Mouse (Mus musculus) forebrain, embryonic 14.5 days (tissue): Measurements from ENCODE around the gene Dlg5. TPM values are rescaled to one million over a fixed set of nuclear protein-coding genes. Genes with fewer than 3 reads are reported as not detected.

Experiments used
- ATAC-seq: fragments of 200-750 bp; cut with Nextera tagmentation; 2 replicates; pipeline ENCODE4 v1.8.0; 2017; ENCODE audit warnings: mild to moderate bottlenecking, moderate library complexity
- DNase-seq: peaks from one replicate; pipeline ENCODE4 v3.0.0-alpha.2; 2015; ENCODE audit warnings: low spot score
- H3K27ac ChIP-seq: fragments of 300-500 bp; sonication (generic); 2 replicates; pipeline ENCODE4 v1.5.1; 2014; ENCODE audit warnings: low read depth, mild to moderate bottlenecking, control low read depth, low read length, moderate library complexity
- H3K27me3 ChIP-seq: fragments of 300-500 bp; sonication (generic); replicated peaks from 2 replicates; pipeline ENCODE4 v1.6.1; 2014; ENCODE audit warnings: low read length, control low read depth, mixed read lengths; ENCODE audit not compliant: control insufficient read depth, insufficient read depth
- H3K36me3 ChIP-seq: fragments of 300-500 bp; sonication (generic); 2 replicates; pipeline ENCODE4 v1.6.1; 2014; ENCODE audit warnings: low read length, control low read depth; ENCODE audit not compliant: control insufficient read depth, insufficient read depth
- H3K4me1 ChIP-seq: fragments of 300-500 bp; sonication (generic); 2 replicates; pipeline ENCODE4 v1.6.1; 2014; ENCODE audit warnings: antibody characterized with exemption, low read length, control low read depth; ENCODE audit not compliant: control insufficient read depth, insufficient read depth
- H3K4me2 ChIP-seq: fragments of 300-500 bp; sonication (generic); 2 replicates; pipeline ENCODE4 v1.6.1; 2014; ENCODE audit warnings: mild to moderate bottlenecking, control low read depth, low read length
- H3K4me3 ChIP-seq: fragments of 300-500 bp; sonication (generic); 2 replicates; pipeline ENCODE4 v1.5.1; 2014; ENCODE audit warnings: low read depth, low read length, control low read depth
- H3K9ac ChIP-seq: fragments of 300-500 bp; sonication (generic); 2 replicates; pipeline ENCODE4 v1.6.1; 2014; ENCODE audit warnings: mild to moderate bottlenecking, low read length, control low read depth, moderate library complexity
- H3K9me3 ChIP-seq: fragments of 300-500 bp; sonication (generic); replicated peaks from 2 replicates; pipeline ENCODE4 v1.6.1; 2016; ENCODE audit warnings: low read length, control low read depth, mixed read lengths; ENCODE audit not compliant: control insufficient read depth
- WGBS: fragments of 180-500 bp; shearing (Covaris S2); extraction: QIAGEN DNeasy Blood & Tissue Kit; methylation state at CpG from one replicate; pipeline ENCODE4 v1.1.7; 2014; 5-methylcytosine and 5-hydroxymethylcytosine counted together
- microRNA-seq: library from miRNA; unstranded; fragments of <30 nt; microRNA quantifications from one replicate; pipeline ENCODE4, GENCODE M21; 2016
- polyA plus RNA-seq: library from polyadenylated mRNA; unstranded; fragments of >200 nt; fragmentation: Nextera tagmentation; extraction: Ambion mirVana; gene quantifications from 2 replicates; pipeline ENCODE4 v1.2.1, GENCODE M21; 2014

The Dlg5 gene
- polyA plus RNA-seq, 1 experiment from 2014 or later = 20.3 TPM

GRCm38 (mm10) chr14:24092391-24092790 is 153.3 kb downstream of the Dlg5 start:
- peak; percentile 27 for DNase-seq
- no peak overlapping the region for H3K4me2 ChIP-seq
- H3K27me3 ChIP-seq = no peaks in the 10 kb centered on the region
- H3K27ac ChIP-seq = no peak overlapping the region
- H3K36me3 ChIP-seq = no peaks in the 10 kb centered on the region
- H3K9ac ChIP-seq = no peak overlapping the region
- WGBS = 84% methylated on average over 3 of the region's 3 CpGs
- H3K4me3 ChIP-seq = no peak overlapping the region
- no peak for ATAC-seq
- H3K4me1 ChIP-seq = no peaks in the 10 kb centered on the region
- H3K9me3 ChIP-seq = no peaks in the 10 kb centered on the region

- Histone ChIP-seq H3K9ac (no peak overlapping the region), H3K4me2 (no peak overlapping the region), H3K9me3 (no peaks in the 10 kb centered on the region), H3K27me3 (no peaks in the 10 kb centered on the region), H3K4me1 (no peaks in the 10 kb centered on the region), H3K4me3 (no peak overlapping the region), H3K27ac (no peak overlapping the region), H3K36me3 (no peaks in the 10 kb centered on the region)
- DNase-seq = no peak
- no peak for ATAC-seq
- WGBS = 88% methylated on average over 1 of the region's 1 CpGs
Observed at GRCm38 (mm10) chr14:24090790-24091189, 154.9 kb downstream of the Dlg5 start.

- 92% methylated on average over 3 of the region's 3 CpGs for WGBS
- Histone ChIP-seq H3K4me3 (no peak overlapping the region), H3K4me1 (no peaks in the 10 kb centered on the region), H3K27ac (no peak overlapping the region), H3K9ac (no peak overlapping the region), H3K4me2 (no peak overlapping the region), H3K9me3 (no peaks in the 10 kb centered on the region), H3K27me3 (no peaks in the 10 kb centered on the region), H3K36me3 (no peaks in the 10 kb centered on the region)
- ATAC-seq (no peak), DNase-seq (no peak)
Observed at GRCm38 (mm10) chr14:24089181-24089580, 156.5 kb downstream of the Dlg5 start.

GRCm38 (mm10) chr14:24087430-24087829 is 158.3 kb downstream of the Dlg5 start:
- no peak overlapping the region for H3K27ac ChIP-seq
- ATAC-seq (no peak), DNase-seq (no peak)
- no peaks in the 10 kb centered on the region for H3K36me3 ChIP-seq
- H3K4me1 ChIP-seq = no peaks in the 10 kb centered on the region
- no peak overlapping the region for H3K4me3 ChIP-seq
- no peak overlapping the region for H3K9ac ChIP-seq
- no peaks in the 10 kb centered on the region for H3K27me3 ChIP-seq
- H3K4me2 ChIP-seq = no peak overlapping the region
- H3K9me3 ChIP-seq = no peaks in the 10 kb centered on the region
- 96% methylated on average over 3 of the region's 3 CpGs for WGBS

- no peaks in the 10 kb centered on the region for H3K27me3 ChIP-seq
- no peak overlapping the region for H3K4me3 ChIP-seq
- H3K27ac ChIP-seq = no peak overlapping the region
- no peak overlapping the region for H3K9ac ChIP-seq
- H3K4me1 ChIP-seq = peaks cover 6% of the 10 kb centered on the region
- no peak overlapping the region for H3K4me2 ChIP-seq
- ATAC-seq = no peak
- no peaks in the 10 kb centered on the region for H3K9me3 ChIP-seq
- no peak for DNase-seq
- WGBS = 74% methylated on average over 5 of the region's 5 CpGs
- H3K36me3 ChIP-seq = no peaks in the 10 kb centered on the region
Observed at GRCm38 (mm10) chr14:24086481-24086880, 159.2 kb downstream of the Dlg5 start.

Small RNA genes within 50 kb of the gene (microRNA-seq; reads per million reads assigned to microRNA genes)
- not detected for gene Mir7210

Other genes with a start within 250 kb of the Dlg5 start
- gene Kcnma1, start 231.4 kb downstream of the Dlg5 start, polyA plus RNA-seq = 6.6 and 9.7 TPM in 2 replicates
- gene E330034G19Rik, start 47.3 kb upstream of the Dlg5 start, polyA plus RNA-seq = not detected in 2 replicates
- 14.7 and 15.5 TPM in 2 replicates for gene Polr3a, start 241.1 kb upstream of the Dlg5 start, polyA plus RNA-seq
- 726 and 919 TPM in 2 replicates for gene Rps24, start 241.2 kb upstream of the Dlg5 start, polyA plus RNA-seq